Mouse (Mus musculus) T-cell, adult 2 months (primary cell): ENCODE data around the gene Bcl11b.

ENCODE experiments used
- DNase-seq: peaks from one replicate; pipeline ENCODE4 v3.0.0; 2022; ENCODE audit warnings: low spot score

Bcl11b gene

DNA sequence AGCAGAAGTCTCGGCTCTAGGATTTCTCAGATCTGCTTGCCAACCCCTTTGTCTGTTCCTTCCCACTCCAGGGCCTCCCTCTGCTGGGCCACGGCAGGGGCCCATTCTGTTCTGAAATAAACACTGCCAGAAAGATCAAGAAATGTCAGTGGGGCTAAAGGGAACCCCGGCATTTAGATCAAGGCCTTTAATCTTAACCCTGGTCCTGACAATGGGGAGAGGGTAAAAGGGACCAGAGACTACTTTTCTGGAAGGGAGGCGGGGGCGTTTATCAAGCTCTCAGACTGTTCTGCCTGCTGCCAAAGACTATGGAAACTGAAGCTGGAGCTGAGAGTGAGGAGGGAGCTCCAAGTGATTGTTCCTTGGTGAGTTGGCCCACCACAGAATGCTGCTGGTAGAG, 114.8 kb downstream of the Bcl11b start:
- no peak for DNase-seq

- DNase-seq: no peak
These were observed 115.4 kb downstream of the Bcl11b start for GRCm38 (mm10) chr12:107888049-107888448.

DNA sequence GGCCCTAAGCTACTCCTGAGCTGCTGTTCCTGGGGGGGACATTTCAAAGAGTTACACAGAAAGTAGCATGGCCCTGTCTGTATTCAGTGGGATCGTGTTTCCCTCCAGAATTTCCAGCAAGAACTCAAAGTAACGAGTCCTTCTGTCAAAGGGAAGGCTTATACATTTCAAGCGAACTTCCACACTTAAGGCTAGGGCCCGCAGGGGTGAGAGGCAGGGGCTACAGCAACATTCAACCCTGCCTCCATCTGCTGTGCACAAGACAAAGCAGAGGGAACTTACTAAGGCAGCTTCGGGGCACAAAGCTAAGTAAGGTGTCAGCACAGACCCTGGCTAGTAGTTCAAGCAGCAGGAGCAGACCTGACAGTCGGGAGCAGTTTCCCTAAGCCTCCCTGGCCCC, 115.8 kb downstream of the Bcl11b start:
- no peak for DNase-seq

GRCm38 (mm10) chr12:107884330-107885065, 118.9 kb downstream of the Bcl11b start:
- DNase-seq: no peak

GRCm38 (mm10) chr12:107881726-107882125, 121.7 kb downstream of the Bcl11b start:
- DNase-seq: no peak

DNA sequence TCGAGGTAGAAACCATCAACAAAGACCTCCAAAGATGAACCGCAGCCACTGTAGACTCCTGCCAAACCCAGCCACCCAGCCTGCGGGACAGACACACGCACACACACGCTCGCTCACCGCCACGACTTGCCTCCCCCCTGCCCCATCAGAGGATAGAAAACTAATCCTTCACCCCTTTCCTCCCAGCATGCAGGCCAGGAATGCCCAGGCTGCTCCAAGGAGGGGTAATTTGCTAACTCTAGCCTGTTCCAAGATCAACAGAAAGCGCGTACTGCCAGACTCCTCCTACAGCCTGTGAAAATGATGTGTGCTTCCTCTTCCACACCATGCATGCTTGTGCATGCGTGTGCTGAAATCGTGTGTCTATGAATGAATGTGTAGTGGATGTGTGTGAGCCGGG, 122.7 kb downstream of the Bcl11b start:
- no peak for DNase-seq

GRCm38 (mm10) chr12:107879114-107879777, 124.2 kb downstream of the Bcl11b start:
- DNase-seq: no peak

DNA sequence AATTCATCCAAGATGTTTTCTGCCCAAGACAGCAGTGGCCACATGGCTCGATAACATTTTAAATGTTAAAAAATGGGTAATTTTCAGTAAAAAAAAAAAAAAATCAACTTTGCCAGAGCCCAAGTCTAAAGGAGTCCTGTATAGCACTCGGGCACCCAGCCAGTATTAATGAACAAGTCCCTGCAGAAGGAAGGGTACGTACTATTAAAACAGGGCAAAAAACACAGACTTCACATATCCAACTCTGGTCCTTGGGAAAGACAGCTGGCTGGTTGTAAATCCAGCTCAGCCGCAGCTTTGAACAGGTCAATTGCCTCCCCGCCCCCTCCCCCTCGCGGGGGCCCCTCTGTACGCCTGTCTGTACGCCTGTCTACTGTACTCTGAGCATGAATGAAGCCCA, 127.2 kb downstream of the Bcl11b start:
- DNase-seq: no peak

DNA sequence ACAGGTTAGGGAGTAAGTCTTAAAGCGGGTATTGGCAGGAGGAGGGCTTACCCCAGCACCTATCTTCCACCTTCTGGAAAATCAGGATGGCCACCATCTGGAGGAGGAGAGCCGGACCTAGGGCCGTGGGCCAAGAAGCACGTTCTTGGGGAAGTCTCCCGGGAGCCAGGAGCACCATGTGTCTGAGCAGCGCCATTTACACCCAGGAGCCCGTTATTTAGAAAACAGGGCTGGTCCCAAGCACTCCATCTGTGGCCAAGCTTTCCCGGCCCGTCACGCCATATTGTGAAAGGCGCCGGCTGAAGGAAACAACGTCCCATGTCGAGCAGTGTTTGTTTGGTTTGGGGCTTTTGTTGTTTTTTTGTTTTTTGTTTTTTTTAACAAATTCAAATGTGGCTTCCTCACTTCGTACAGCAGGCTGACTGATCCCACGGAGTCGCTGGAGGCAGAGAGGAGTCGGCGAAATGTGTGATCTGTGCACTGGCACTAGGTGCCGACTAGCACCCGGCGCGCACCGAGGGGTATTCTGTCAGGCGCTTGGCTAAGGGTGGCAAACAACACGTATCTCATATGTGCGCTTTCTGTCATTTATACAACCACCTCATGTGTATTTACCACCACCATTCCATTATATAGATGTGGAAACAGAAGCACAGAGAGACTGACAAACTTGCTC, 128.8 kb downstream of the Bcl11b start:
- no peak for DNase-seq

- no peak for DNase-seq
These were observed 133.8 kb downstream of the Bcl11b start for GRCm38 (mm10) chr12:107869526-107870050.

DNA sequence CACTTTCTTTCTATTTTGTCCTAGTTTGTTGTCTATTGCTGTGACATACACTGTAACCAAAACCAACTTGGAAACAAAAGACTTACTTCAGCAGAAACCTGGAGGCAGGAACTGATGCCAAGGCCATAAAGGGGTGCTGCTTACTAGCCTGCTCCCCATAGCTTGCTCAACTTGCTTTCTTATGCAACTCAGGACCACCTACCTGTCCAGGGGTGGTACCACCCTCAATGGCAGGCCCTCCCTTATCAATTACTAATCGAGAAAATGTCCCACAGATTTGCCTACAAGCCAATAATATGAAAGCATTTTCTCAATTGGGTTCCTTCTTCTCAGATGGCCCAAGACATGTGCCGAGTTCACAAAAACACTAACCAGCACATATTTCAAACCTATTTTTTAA, 135.1 kb downstream of the Bcl11b start:
- DNase-seq: no peak
